10 mouse cellular contexts compared by ENCODE assay signal in genomic region chr19:61266246-61266615, GRCm38 (mm10). TPM values are rescaled to one million over a fixed set of nuclear protein-coding genes. Genes with fewer than 3 reads are reported as not detected.
DNase-seq lines count a peak whose midpoint lies in the region; ATAC-seq and TF ChIP-seq lines count a peak whose summit lies in the region.
"Had no signal": no experiment of that assay in that cellular context is flagged by ENCODE, and none has a peak within 500 bp of the region (broad histone marks: within the 10 kb centered on the region; RNA-seq: fewer than 3 reads in every experiment).

No protein-coding gene starts in this region.

- peak; percentile 62 for DNase-seq in hindbrain, embryonic 10.5 days (ENCODE audit: low spot score)
- peak; percentile 59 for DNase-seq in ES-CJ7 (ENCODE audit: low read depth, low spot score)
- peak; percentile 17 for DNase-seq in brain, adult 2 months (ENCODE audit: low read depth, low spot score)
- DNase-seq in liver, adult 2 months (ENCODE audit: extremely low read depth, low read depth, low spot score): peak; percentile 10
- peak; percentile 20 for DNase-seq in right cerebral cortex, postnatal 25 days

- TF ChIP-seq CTCF in liver, adult 2 months (IDR thresholded peaks at IDR 0.05; ENCODE audit: low read depth, low read length): no peak

- no peaks in the 10 kb centered on the region for H3K9me3 ChIP-seq in hindbrain, embryonic 10.5 days
- no peaks in the 10 kb centered on the region for H3K9me3 ChIP-seq in hindbrain, embryonic 13.5 days
- H3K9me3 ChIP-seq in hindbrain, embryonic 12.5 days (replicated peaks): no peaks in the 10 kb centered on the region
- H3K9me3 ChIP-seq: limb, embryonic 12.5 days had no signal

- ATAC-seq in hindbrain, embryonic 13.5 days (ENCODE audit: low FRiP score): no peak
- no peak for ATAC-seq in hindbrain, embryonic 12.5 days (ENCODE audit: low FRiP score)
- no peak for ATAC-seq in inflammation-experienced regulatory T-cells, adult 6 months

- no peaks in the 10 kb centered on the region for H3K36me3 ChIP-seq in hindbrain, embryonic 10.5 days
- no peaks in the 10 kb centered on the region for H3K36me3 ChIP-seq in hindbrain, embryonic 13.5 days
- no peaks in the 10 kb centered on the region for H3K36me3 ChIP-seq in hindbrain, embryonic 12.5 days
- H3K36me3 ChIP-seq in liver, adult 2 months (ENCODE audit: control insufficient read depth, insufficient read depth, low read length): no peaks in the 10 kb centered on the region
- H3K36me3 ChIP-seq: limb, embryonic 12.5 days had no signal

- WGBS in hindbrain, embryonic 10.5 days: 2% methylated on average over 12 of the region's 12 CpGs
- 3% methylated on average over 12 of the region's 12 CpGs for WGBS in hindbrain, embryonic 13.5 days
- WGBS in hindbrain, embryonic 12.5 days: 2% methylated on average over 12 of the region's 12 CpGs
- 2% methylated on average over 12 of the region's 12 CpGs for WGBS in liver, adult 2 months

- TF ChIP-seq POLR2A in liver, adult 2 months (IDR thresholded peaks at IDR 0.05; ENCODE audit: extremely low read depth, insufficient read depth, low read length): no peak

- H3K4me2 ChIP-seq in hindbrain, embryonic 13.5 days: no peak overlapping the region
- H3K4me2 ChIP-seq in hindbrain, embryonic 12.5 days (replicated peaks): no peak overlapping the region
- H3K4me2 ChIP-seq: limb, embryonic 12.5 days had no signal

- no peak overlapping the region for H3K27ac ChIP-seq in hindbrain, embryonic 10.5 days
- no peak overlapping the region for H3K27ac ChIP-seq in hindbrain, embryonic 13.5 days
- no peak overlapping the region for H3K27ac ChIP-seq in hindbrain, embryonic 12.5 days
- no peak overlapping the region for H3K27ac ChIP-seq in liver, adult 2 months (replicated peaks; ENCODE audit: insufficient read depth, low read depth, low read length)
- H3K27ac ChIP-seq: limb, embryonic 12.5 days had no signal

- H3K79me2 ChIP-seq in liver, adult 2 months (ENCODE audit: control insufficient read depth, insufficient read depth, low read length): no peaks in the 10 kb centered on the region

- H3K4me3 ChIP-seq in hindbrain, embryonic 10.5 days: no peak overlapping the region
- no peak overlapping the region for H3K4me3 ChIP-seq in hindbrain, embryonic 13.5 days
- no peak overlapping the region for H3K4me3 ChIP-seq in hindbrain, embryonic 12.5 days
- H3K4me3 ChIP-seq in liver, adult 2 months (ENCODE audit: insufficient read depth, low read depth, low read length): no peak overlapping the region
- H3K4me3 ChIP-seq: limb, embryonic 12.5 days had no signal

- H3K4me1 ChIP-seq in hindbrain, embryonic 10.5 days (replicated peaks): no peaks in the 10 kb centered on the region
- H3K4me1 ChIP-seq in hindbrain, embryonic 13.5 days (replicated peaks): no peaks in the 10 kb centered on the region; the same call in 1 of the 2 replicates
- H3K4me1 ChIP-seq in hindbrain, embryonic 12.5 days: no peaks in the 10 kb centered on the region
- peaks cover 2% of the 10 kb centered on the region; the same call in 1 of the 2 replicates for H3K4me1 ChIP-seq in liver, adult 2 months (ENCODE audit: control insufficient read depth, insufficient read depth, low read length)
- H3K4me1 ChIP-seq: limb, embryonic 12.5 days had no signal

- no peaks in the 10 kb centered on the region for H3K27me3 ChIP-seq in hindbrain, embryonic 10.5 days (ENCODE audit: insufficient read depth, poor library complexity, severe bottlenecking)
- H3K27me3 ChIP-seq in hindbrain, embryonic 13.5 days: no peaks in the 10 kb centered on the region
- no peaks in the 10 kb centered on the region for H3K27me3 ChIP-seq in hindbrain, embryonic 12.5 days
- no peaks in the 10 kb centered on the region for H3K27me3 ChIP-seq in liver, adult 2 months (ENCODE audit: control insufficient read depth, insufficient read depth, low read length)
- H3K27me3 ChIP-seq: limb, embryonic 12.5 days had no signal

- no peak overlapping the region for H3K9ac ChIP-seq in hindbrain, embryonic 13.5 days
- H3K9ac ChIP-seq in hindbrain, embryonic 12.5 days: 0 out of 2 replicates have a peak overlapping the region, but pooled peaks have one; percentile 15
- no peak overlapping the region for H3K9ac ChIP-seq in liver, adult 2 months (ENCODE audit: low read depth, low read length)
- H3K9ac ChIP-seq: limb, embryonic 12.5 days had no signal

RNA-seq across cellular contexts. Expression of gene Gm21060, which starts 30.6 kb away (rescaled TPM):
- polyA plus RNA-seq in hindbrain, embryonic 10.5 days (2016; fragmentation: Nextera tagmentation; extraction: Ambion mirVana): not detected in 2 replicates
- not detected in 2 replicates for polyA plus RNA-seq in hindbrain, embryonic 13.5 days (2015; fragmentation: Nextera tagmentation; extraction: Ambion mirVana)
- polyA plus RNA-seq in hindbrain, embryonic 12.5 days (2016; fragmentation: Nextera tagmentation; extraction: Ambion mirVana): not detected in 2 replicates
- not detected in 2 replicates for total RNA-seq in liver, adult 2 months (2014; rRNA removed)
- not detected in 2 replicates for polyA plus RNA-seq in liver, adult 2 months (2012; rRNA removed)
- polyA plus RNA-seq in inflammation-experienced regulatory T-cells, adult 6 months (2017; shearing (Covaris generic)): not detected
- polyA plus RNA-seq: limb, embryonic 12.5 days; stomach, embryonic 16.5 days had no signal

RNA-seq across cellular contexts. Expression of gene Csf2ra, which starts 38.0 kb away (rescaled TPM):
- polyA plus RNA-seq in hindbrain, embryonic 10.5 days (2016; fragmentation: Nextera tagmentation; extraction: Ambion mirVana): 17.7 and 21.4 TPM in 2 replicates
- polyA plus RNA-seq in hindbrain, embryonic 13.5 days (2015; fragmentation: Nextera tagmentation; extraction: Ambion mirVana): 48.4 and 56.6 TPM in 2 replicates
- 39.4 and 41.6 TPM in 2 replicates for polyA plus RNA-seq in hindbrain, embryonic 12.5 days (2016; fragmentation: Nextera tagmentation; extraction: Ambion mirVana)
- 3.4 and 10.4 TPM in 2 replicates for total RNA-seq in liver, adult 2 months (2014; rRNA removed)
- polyA plus RNA-seq in liver, adult 2 months (2012; rRNA removed): 18.1 and 28.5 TPM in 2 replicates
- 1 to 10 TPM; 1.1 to 1.4 (median 1.2) TPM for polyA plus RNA-seq in inflammation-experienced regulatory T-cells, adult 6 months (2017; shearing (Covaris generic))

Comparison
In these comparisons a context has a peak if more than half of its experiments do, and no peak if none do; other contexts are left out.
1. DNase-seq: peak in every context shown above with its lines; median percentile 62 in hindbrain, embryonic 10.5 days; 59 in ES-CJ7; 20 in right cerebral cortex, postnatal 25 days; 17 in brain, adult 2 months; 10 in liver, adult 2 months.